Mouse (Mus musculus) embryo, embryonic 10 days (tissue): ENCODE results near the gene Nfx1.

Source experiments
- DNase-seq: peaks from one replicate; pipeline ENCODE4 v3.0.0-alpha.2; 2015; ENCODE audit warnings: low spot score

The Nfx1 gene

GRCm38 (mm10) chr4:41047524-41048271, 77.0 kb downstream of the Nfx1 start, which contains the start of gene Aqp7:
TSS of gene Aqp7 (minus strand) at chr4:41048139.
- no peak for DNase-seq

- no peak for DNase-seq
Measured at GRCm38 (mm10) chr4:41048926-41049325, 78.2 kb downstream of the Nfx1 start.

GRCm38 (mm10) chr4:41050726-41051675, 80.3 kb downstream of the Nfx1 start:
- DNase-seq = peak; percentile 88

- DNase-seq = no peak
Measured at GRCm38 (mm10) chr4:41051781-41052180, 81.1 kb downstream of the Nfx1 start.

DNA sequence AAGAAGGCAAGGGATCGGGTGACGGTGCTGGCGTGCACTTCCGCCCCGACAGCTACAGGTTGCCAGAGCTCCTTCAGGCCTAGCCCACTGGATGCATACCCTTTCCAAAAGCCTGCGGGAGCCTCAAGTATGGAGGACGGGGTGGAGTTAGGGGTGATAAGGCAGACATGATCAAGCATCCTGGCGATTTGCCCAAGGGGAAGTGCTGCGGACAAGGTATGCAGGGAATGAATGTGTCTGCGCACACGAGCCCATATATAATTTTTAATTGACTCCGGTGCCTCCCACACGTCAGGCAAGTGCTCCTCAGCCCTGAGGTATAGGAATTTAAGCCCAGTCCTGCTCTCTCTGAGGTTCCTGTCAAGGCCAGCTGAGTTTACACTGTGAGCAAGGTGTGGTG, 84.4 kb downstream of the Nfx1 start:
- no peak for DNase-seq

GRCm38 (mm10) chr4:41056253-41056652, 85.5 kb downstream of the Nfx1 start:
- DNase-seq = no peak

DNA sequence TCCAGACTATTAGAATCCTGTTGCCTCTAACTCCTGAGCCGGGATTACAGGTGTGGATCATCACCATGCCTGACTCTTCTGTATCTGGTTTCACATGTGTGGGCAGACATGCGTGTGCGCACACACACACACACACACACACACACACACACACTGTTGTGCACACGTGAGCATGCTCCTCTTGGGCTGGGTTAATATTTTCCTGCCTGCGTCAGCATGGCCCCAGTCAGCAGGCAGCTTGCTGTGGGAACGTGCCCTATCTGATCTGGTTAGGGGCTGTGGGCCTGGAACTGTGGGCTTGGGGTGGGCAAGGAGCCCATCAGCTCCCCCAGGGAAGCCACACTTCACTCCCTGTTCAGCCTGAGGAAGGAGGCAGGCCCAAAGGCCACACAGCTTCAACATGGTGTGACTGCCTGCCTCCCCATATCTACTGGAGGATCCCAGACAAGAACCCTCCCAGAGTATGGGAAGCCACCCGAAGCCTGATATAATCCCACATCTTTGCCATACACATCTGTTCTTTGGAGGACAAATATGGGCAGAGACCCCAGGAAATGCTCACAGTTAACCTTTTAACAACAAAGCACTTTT, 86.1 kb downstream of the Nfx1 start:
- DNase-seq = no peak

- no peak for DNase-seq
Measured at GRCm38 (mm10) chr4:41057361-41057760, 86.7 kb downstream of the Nfx1 start.

- DNase-seq = no peak
Measured at GRCm38 (mm10) chr4:41063351-41063750, 92.6 kb downstream of the Nfx1 start.

GRCm38 (mm10) chr4:41063894-41064673, 93.4 kb downstream of the Nfx1 start:
- peak; percentile 39 for DNase-seq

GRCm38 (mm10) chr4:41065196-41065595, 94.5 kb downstream of the Nfx1 start:
- DNase-seq = no peak

GRCm38 (mm10) chr4:41071500-41072429, 101.1 kb downstream of the Nfx1 start:
- DNase-seq = no peak

- no peak for DNase-seq
Measured at GRCm38 (mm10) chr4:41073008-41073817, 102.5 kb downstream of the Nfx1 start.

GRCm38 (mm10) chr4:41074461-41074860, 103.8 kb downstream of the Nfx1 start:
- no peak for DNase-seq
